Mouse (Mus musculus): ENCODE data around the gene Nek11. TPM values are rescaled to one million over a fixed set of nuclear protein-coding genes. Genes with fewer than 3 reads are reported as not detected.
"Not testable (repeated sequence)": the region's sequence is repeated elsewhere in the genome, so short reads cannot be mapped to it uniquely, and the experiment has no call there.

Gene Nek11
- polyA plus RNA-seq, 1 experiment from 2014 or later = 0.33 TPM

GRCm38 (mm10) chr9:105136404-105136803 lies 258.9 kb downstream of the Nek11 start:
- 39% methylated on average over 1 of the region's 1 CpGs for WGBS
- no peak for ATAC-seq (replicated peaks; ENCODE audit: extremely low read depth, insufficient read depth, low FRiP score)
- Histone ChIP-seq H3K9ac (ENCODE audit: low read length) (no peak overlapping the region), H3K27me3 (ENCODE audit: control insufficient read depth, insufficient read depth, low read length) (no peaks in the 10 kb centered on the region), H3K4me3 (ENCODE audit: low read length) (no peak overlapping the region), H3K4me1 (ENCODE audit: control insufficient read depth, insufficient read depth, low read length) (peaks cover 3% of the 10 kb centered on the region; the same call in 1 of the 2 replicates), H3K27ac (ENCODE audit: low read length) (no peak overlapping the region), H3K9me3 (replicated peaks; ENCODE audit: control insufficient read depth, low read length) (no peaks in the 10 kb centered on the region), H3K4me2 (ENCODE audit: low read depth, low read length) (no peak overlapping the region), H3K36me3 (ENCODE audit: control insufficient read depth, insufficient read depth) (no peaks in the 10 kb centered on the region)

GRCm38 (mm10) chr9:105134536-105134935 lies 260.8 kb downstream of the Nek11 start:
- no peaks in the 10 kb centered on the region for H3K36me3 ChIP-seq (ENCODE audit: control insufficient read depth, insufficient read depth)
- H3K9me3 ChIP-seq (replicated peaks; ENCODE audit: control insufficient read depth, low read length) = no peaks in the 10 kb centered on the region
- H3K4me3 ChIP-seq (ENCODE audit: low read length) = no peak overlapping the region
- no peak overlapping the region for H3K4me2 ChIP-seq (ENCODE audit: low read depth, low read length)
- no peak overlapping the region for H3K9ac ChIP-seq (ENCODE audit: low read length)
- H3K27me3 ChIP-seq (ENCODE audit: control insufficient read depth, insufficient read depth, low read length) = no peaks in the 10 kb centered on the region
- no peak overlapping the region for H3K27ac ChIP-seq (ENCODE audit: low read length)
- WGBS = 79% methylated on average over 5 of the region's 5 CpGs
- ATAC-seq (replicated peaks; ENCODE audit: extremely low read depth, insufficient read depth, low FRiP score) = no peak
- H3K4me1 ChIP-seq (ENCODE audit: control insufficient read depth, insufficient read depth, low read length) = peaks cover 8% of the 10 kb centered on the region; the same call in 1 of the 2 replicates

- H3K4me2 ChIP-seq (ENCODE audit: low read depth, low read length) = peak overlapping the region; percentile 72
- H3K27me3 ChIP-seq (ENCODE audit: control insufficient read depth, insufficient read depth, low read length) = no peaks in the 10 kb centered on the region
- ATAC-seq (replicated peaks; ENCODE audit: extremely low read depth, insufficient read depth, low FRiP score) = peak; percentile 11; the same call in 1 of the 2 replicates
- H3K9ac ChIP-seq (ENCODE audit: low read length) = peak overlapping the region; percentile 48; the same call in 1 of the 2 replicates
- no peaks in the 10 kb centered on the region for H3K36me3 ChIP-seq (ENCODE audit: control insufficient read depth, insufficient read depth)
- peaks cover 8% of the 10 kb centered on the region; the same call in 1 of the 2 replicates for H3K4me1 ChIP-seq (ENCODE audit: control insufficient read depth, insufficient read depth, low read length)
- peak overlapping the region; percentile 68 for H3K4me3 ChIP-seq (ENCODE audit: low read length)
- no peaks in the 10 kb centered on the region for H3K9me3 ChIP-seq (replicated peaks; ENCODE audit: control insufficient read depth, low read length)
- H3K27ac ChIP-seq (ENCODE audit: low read length) = no peak overlapping the region
- 26% methylated on average over 5 of the region's 5 CpGs for WGBS
Observed at GRCm38 (mm10) chr9:105132002-105132367, 263.3 kb downstream of the Nek11 start.

- no peaks in the 10 kb centered on the region for H3K27me3 ChIP-seq (ENCODE audit: control insufficient read depth, insufficient read depth, low read length)
- peaks cover 8% of the 10 kb centered on the region; the same call in 1 of the 2 replicates for H3K4me1 ChIP-seq (ENCODE audit: control insufficient read depth, insufficient read depth, low read length)
- no peaks in the 10 kb centered on the region for H3K36me3 ChIP-seq (ENCODE audit: control insufficient read depth, insufficient read depth)
- peak within 1 kb of the TSS; percentile 78 for H3K9ac ChIP-seq (ENCODE audit: low read length)
- ATAC-seq (replicated peaks; ENCODE audit: extremely low read depth, insufficient read depth, low FRiP score) = peak; percentile 98
- under 1% methylated on average over 60 of the region's 60 CpGs for whole genome bisulfite sequencing
- H3K4me2 ChIP-seq (ENCODE audit: low read depth, low read length) = peak within 1 kb of the TSS; percentile 72
- H3K27ac ChIP-seq (ENCODE audit: low read length) = peak within 1 kb of the TSS; percentile 68
- peak within 1 kb of the TSS; percentile 68 for H3K4me3 ChIP-seq (ENCODE audit: low read length)
- H3K9me3 ChIP-seq (replicated peaks; ENCODE audit: control insufficient read depth, low read length) = no peaks in the 10 kb centered on the region
Observed at GRCm38 (mm10) chr9:105131253-105132001, 263.9 kb downstream of the Nek11 start, which contains the start of gene Nudt16. Gene Nudt16 (minus strand): TSS chr9:105131824.

GRCm38 (mm10) chr9:105130331-105130730 lies 265.0 kb downstream of the Nek11 start:
- Histone ChIP-seq H3K4me1 (ENCODE audit: control insufficient read depth, insufficient read depth, low read length) (peaks cover 8% of the 10 kb centered on the region; the same call in 1 of the 2 replicates), H3K9ac (ENCODE audit: low read length) (no peak overlapping the region), H3K4me2 (ENCODE audit: low read depth, low read length) (no peak overlapping the region), H3K27ac (ENCODE audit: low read length) (no peak overlapping the region), H3K27me3 (ENCODE audit: control insufficient read depth, insufficient read depth, low read length) (no peaks in the 10 kb centered on the region), H3K9me3 (replicated peaks; ENCODE audit: control insufficient read depth, low read length) (no peaks in the 10 kb centered on the region), H3K36me3 (ENCODE audit: control insufficient read depth, insufficient read depth) (no peaks in the 10 kb centered on the region), H3K4me3 (ENCODE audit: low read length) (no peak overlapping the region)
- ATAC-seq (replicated peaks; ENCODE audit: extremely low read depth, insufficient read depth, low FRiP score) = no peak
- WGBS = 94% methylated on average over 8 of the region's 8 CpGs

- H3K27me3 ChIP-seq (ENCODE audit: control insufficient read depth, insufficient read depth, low read length); H3K9me3 ChIP-seq (replicated peaks; ENCODE audit: control insufficient read depth, low read length); H3K36me3 ChIP-seq (ENCODE audit: control insufficient read depth, insufficient read depth); ATAC-seq (replicated peaks; ENCODE audit: extremely low read depth, insufficient read depth, low FRiP score); H3K4me3 ChIP-seq (ENCODE audit: low read length); H3K9ac ChIP-seq (ENCODE audit: low read length); H3K4me2 ChIP-seq (ENCODE audit: low read depth, low read length); H3K4me1 ChIP-seq (ENCODE audit: control insufficient read depth, insufficient read depth, low read length); H3K27ac ChIP-seq (ENCODE audit: low read length): not testable (repeated sequence)
- WGBS = 62% methylated on average over 3 of the region's 3 CpGs
Observed at GRCm38 (mm10) chr9:105125206-105125605, 270.1 kb downstream of the Nek11 start.

Other genes with a start within 250 kb of the Nek11 start
- gene Aste1, start 132 bp downstream of the Nek11 start, polyA plus RNA-seq (2015; fragmentation: Nextera tagmentation; extraction: Ambion mirVana) = 15.1 and 15.9 TPM in 2 replicates
- gene Atp2c1, start 131.8 kb upstream of the Nek11 start, polyA plus RNA-seq (2015; fragmentation: Nextera tagmentation; extraction: Ambion mirVana) = 43.7 and 53.4 TPM in 2 replicates
- 13.9 and 15.2 TPM in 2 replicates for gene Pik3r4, start 247.5 kb upstream of the Nek11 start, polyA plus RNA-seq (2015; fragmentation: Nextera tagmentation; extraction: Ambion mirVana)

All from heart, embryonic 16.5 days (tissue).